Mouse (Mus musculus) CD4-positive helper T cell, adult 2 months (primary cell): Measurements from ENCODE around the gene Susd4.

Experiments
- DNase-seq: peaks from one replicate; pipeline ENCODE4 v3.0.0-alpha.2; 2012; ENCODE audit warnings: low read depth, missing footprints, low spot score

Gene Susd4

DNA sequence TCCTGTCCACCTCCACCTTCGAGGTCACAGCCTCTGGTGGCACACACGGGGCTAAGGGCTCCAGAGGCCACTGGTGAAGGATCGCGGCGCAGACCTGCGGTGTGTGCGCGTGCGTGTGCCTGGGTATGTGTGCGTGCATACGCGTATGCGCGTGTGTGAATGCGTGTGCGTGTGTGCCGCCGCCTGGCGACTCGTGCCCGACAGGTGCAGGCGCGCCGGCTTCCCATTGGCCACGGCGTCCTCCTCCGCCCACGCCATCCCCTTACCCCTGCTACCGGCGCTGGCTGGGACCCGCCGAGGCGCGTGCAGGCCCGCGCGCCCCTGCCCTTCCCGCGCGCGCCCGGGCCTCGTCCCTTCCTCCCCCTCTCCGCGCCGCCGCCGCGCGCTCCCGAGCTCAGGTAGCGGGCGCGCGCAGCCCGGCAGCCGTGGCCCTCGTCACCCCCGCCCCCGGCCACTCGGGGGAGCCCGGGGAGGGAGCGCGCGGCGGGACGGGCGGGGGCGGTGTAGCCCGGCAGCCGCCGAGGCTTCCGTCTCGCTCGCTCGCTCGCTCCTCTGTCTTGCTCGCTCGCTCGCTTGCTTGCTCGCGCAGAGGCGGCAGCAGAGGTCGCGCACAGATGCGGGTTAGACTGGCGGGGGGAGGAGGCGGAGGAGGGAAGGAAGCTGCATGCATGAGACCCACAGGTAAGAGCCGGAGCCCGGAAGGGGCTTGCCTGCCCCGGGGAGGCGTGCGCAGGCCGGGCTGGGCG, at the start of gene Susd4:
Susd4 (plus strand) TSS at position 145 of the 746 bp plus-strand sequence.
- DNase-seq, result peak; percentile 77

GRCm38 (mm10) chr1:182714236-182714935, 49.3 kb upstream of the Susd4 start:
- DNase-seq, result no peak

DNA sequence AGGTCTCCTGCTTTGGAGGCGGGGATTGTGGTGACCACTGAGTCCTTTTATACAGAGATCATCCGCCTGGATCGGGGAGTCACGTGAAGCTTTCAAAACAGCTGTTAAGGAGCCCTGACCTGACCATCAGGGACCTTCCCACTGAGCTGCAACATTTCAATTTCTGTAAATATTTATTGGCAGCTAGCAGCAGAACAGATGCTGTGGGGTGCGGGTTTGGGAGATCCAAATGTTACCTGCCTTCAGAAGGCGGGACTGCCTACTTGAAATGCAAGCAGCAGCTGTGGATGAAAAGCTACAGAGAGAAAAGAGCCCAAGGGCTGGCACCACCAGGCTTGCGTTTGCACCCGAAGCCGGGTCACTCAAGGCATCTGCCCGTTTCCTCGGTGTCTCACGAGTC, 36.1 kb upstream of the Susd4 start:
- DNase-seq, result no peak

DNA sequence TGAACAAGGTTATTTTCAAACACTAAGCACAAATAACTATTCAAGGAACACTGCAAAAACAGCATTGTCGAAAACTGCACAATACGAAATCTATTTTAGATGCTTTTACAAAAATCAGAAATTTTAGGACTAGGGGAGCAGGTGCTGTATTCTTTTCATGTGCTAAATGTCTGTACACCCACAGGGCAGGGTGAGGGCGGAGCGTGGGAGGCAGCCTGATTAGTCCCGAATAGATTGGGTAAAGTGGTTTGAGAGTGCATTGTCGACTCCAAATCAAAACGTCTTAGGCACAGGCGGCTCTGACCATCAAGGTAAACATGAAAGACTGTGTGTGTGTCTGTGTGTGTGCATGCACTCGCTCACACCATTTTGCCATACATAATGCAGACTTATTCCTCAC, 34.7 kb upstream of the Susd4 start:
- DNase-seq, result no peak

GRCm38 (mm10) chr1:182732695-182733094, 31.0 kb upstream of the Susd4 start:
- no peak for DNase-seq

GRCm38 (mm10) chr1:182735891-182736290, 27.8 kb upstream of the Susd4 start:
- no peak for DNase-seq

DNA sequence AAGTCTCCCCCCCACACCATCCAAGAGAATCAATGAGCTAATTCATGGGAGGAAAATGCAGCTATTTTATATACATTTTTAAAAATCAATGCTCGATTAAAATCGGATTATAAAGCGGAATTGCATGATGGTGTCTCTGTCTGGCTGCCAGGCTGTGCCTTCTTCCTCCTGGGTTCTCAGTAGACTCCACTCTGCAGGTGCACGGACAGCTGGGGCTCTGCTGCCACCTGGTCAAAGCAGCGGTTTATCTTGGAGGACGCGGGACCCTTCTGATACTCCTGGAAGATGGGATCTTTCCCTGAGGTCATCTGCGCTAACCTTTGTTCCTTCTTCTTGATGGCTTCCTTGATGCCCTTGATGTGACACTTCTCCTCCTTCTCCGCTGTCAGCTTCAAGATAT, 16.6 kb upstream of the Susd4 start:
- DNase-seq, result no peak

GRCm38 (mm10) chr1:182747834-182748233, 15.8 kb upstream of the Susd4 start:
- DNase-seq, result no peak

- no peak for DNase-seq
Observed at GRCm38 (mm10) chr1:182749080-182749479, 14.6 kb upstream of the Susd4 start, which contains the start of gene Ccdc185. Gene Ccdc185, minus strand, starts transcription at chr1:182749180.

GRCm38 (mm10) chr1:182751301-182751700, 12.4 kb upstream of the Susd4 start:
- no peak for DNase-seq

- DNase-seq, result no peak
Observed at GRCm38 (mm10) chr1:182753694-182754093, 10.0 kb upstream of the Susd4 start.

- DNase-seq, result no peak
Observed at GRCm38 (mm10) chr1:182754865-182755264, 8.8 kb upstream of the Susd4 start.

DNA sequence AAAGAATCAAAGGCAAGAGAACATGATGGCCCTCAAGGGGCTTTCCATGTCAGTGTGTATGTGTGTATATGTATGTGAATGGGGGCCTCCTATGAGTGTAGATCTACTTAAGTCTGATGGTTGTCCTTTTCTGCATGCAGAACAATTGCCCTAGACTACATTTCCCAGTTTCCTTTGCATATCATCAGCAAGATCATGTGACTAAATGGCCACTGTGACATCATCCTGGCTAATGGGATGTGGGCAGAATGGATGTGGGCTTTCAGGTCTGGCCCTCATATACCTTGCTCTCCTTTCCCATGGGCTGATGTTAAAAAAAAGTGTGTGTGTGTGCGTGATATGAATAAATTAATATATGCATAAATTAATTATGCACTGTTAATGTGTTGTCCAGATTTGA, 4.9 kb upstream of the Susd4 start:
- DNase-seq, result no peak

GRCm38 (mm10) chr1:182763191-182763715, 407 bp upstream of the Susd4 start:
- DNase-seq, result no peak

DNA sequence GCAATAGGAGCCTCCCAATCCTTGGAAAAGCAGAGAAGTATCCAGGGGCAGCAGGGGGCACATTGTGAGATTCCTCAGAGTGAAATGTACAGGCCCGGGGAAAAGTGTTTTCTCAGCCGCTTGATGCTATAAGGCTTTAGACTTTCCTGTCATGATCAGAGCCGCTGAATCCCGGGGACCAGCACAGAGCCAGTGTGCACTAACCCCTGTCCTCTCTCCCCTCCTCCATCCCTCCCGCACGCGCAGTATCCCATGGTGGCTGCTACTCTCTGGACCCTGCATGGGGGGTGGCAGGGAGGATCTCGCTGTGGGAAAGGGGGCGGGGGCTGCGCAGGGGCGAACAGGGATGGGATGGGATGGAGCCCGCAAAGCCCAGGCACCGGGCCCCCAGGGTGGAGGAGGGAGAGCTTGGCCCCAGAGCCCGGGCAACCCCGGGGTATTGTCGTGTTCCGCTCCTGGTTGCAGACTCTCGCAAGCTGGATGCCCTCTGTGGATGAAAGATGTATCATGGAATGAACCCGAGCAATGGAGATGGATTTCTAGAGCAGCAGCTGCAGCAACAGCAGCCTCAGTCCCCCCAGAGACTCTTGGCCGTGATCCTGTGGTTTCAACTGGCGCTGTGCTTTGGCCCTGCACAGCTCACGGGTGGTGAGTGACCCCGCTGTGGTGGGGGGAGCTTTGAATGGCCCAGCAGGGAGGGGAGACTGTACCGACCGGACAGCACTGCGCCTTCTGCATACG, 1.1 kb downstream of the Susd4 start:
- DNase-seq, result no peak

DNA sequence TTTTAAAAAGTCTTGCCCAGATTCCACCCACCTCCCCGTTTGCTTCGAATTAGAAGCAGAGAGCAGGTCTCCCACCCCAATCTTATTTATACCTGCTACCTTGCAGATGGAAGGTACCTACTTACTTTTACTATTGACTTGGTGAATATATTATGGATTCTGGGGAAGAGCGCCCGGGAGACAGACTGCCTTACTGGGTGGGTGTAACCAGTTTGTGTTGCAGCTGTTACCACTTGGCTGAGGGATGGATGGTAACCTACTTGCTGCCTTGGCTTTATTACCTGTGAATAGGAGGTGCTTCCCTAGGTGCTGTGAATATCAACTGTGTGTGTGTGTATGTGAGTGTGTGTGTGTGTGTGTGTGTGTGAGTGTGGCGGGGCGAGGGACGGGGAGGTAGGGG, 11.9 kb downstream of the Susd4 start:
- no peak for DNase-seq

DNA sequence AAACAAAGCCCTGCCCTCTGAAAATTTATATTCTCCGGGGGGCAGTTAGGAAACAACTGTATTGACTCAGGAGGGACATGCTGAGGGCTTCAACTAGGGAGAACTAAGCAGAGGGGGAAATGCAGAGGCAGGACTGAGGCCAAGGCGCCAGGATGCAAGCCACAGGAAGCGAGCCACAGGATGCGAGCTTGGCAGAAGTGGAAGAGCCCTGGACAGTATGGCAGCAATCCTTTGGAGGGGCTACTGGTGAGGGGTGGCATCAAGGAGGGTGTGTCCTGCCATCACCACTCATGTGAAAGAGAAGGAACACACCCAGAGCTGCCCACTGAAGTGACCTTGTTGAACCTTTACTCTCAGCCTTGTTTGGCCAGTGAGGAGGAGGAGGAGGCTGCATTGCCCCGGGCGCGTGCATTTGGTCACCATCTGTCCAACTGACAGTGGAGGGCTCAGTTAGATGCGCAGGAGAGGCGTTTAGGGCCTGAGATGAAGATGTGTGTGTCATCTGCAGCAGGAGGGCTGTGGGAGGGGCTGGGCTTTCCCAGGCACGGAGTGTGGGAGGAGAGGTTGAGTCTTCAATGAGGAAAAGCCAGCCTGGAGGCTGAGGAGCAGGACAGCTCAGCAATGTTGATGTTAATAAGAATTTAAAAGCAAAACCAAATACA, 13.2 kb downstream of the Susd4 start:
- DNase-seq, result no peak

- no peak for DNase-seq
Observed at GRCm38 (mm10) chr1:182778225-182778624, 14.6 kb downstream of the Susd4 start.

DNA sequence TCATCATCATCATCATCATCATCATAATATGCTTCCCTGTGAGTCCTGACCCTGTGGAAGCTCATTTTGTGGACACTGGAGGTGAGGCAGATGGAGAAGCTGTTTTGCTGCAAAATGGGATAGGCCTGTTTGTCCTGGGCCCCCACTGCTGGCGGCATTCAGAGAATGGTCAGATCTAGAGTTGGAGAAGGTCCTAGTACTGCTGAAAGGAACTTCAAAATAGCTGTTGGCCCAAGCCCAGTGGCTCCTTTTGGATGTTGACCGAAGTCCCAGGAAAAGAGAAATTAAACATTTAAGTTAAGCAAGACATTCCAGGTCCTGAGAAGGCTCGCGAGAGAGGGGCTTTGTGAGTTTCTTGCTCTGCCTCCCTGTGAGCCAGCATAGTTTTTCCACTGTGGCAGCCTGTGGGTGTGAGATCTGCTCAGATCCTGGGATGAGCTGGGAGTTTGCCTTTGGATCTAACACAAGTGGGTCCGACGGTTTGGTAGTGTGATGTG, 15.4 kb downstream of the Susd4 start:
- DNase-seq, result no peak

DNA sequence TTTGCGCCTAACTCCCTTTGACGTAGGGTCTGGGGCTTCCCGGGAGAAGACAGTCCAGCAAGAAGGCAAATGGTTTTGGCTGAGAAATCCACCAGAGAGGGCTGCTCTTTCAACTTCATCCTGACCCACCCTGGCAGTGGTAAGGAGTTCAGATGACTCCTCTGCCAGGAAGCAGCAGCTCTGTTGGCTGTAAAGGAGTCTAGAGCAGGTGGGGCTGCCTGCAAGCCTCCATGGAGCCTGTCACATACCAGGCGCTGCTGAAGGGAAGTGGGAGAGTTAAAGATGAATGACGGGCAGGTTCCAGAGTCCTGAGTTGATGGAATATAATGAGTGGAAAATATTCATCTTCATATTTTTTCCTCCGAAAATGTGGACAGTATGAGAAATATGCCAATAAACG, 20.1 kb downstream of the Susd4 start:
- no peak for DNase-seq

GRCm38 (mm10) chr1:182784784-182785183, 21.1 kb downstream of the Susd4 start:
- DNase-seq, result no peak
